Mouse (Mus musculus) MEL (cell line): ENCODE data around the gene Pam16.

Experiments
- CHD2 ChIP-seq: IDR thresholded peaks from 2 replicates; pipeline ENCODE4 v1.6.1; 2011; ENCODE audit warnings: low read length, improper control_type of control experiment
- CTCF ChIP-seq, 3 experiments: IDR thresholded peaks in 2 of 3; conservative IDR thresholded peaks in 1 of 3; 2 replicates each; pipeline ENCODE4 v1.5.1; 2011 to 2012; ENCODE audit warnings: low read length in 3 of 3, low read depth in 2 of 3, mild to moderate bottlenecking in 2 of 3, improper control_type of control experiment in 1 of 3, inconsistent platforms in 1 of 3, mixed read lengths in 1 of 3, moderate library complexity in 1 of 3; ENCODE audit not compliant: control insufficient read depth in 1 of 3, insufficient read depth in 1 of 3, poor library complexity in 1 of 3, severe bottlenecking in 1 of 3
- EP300 ChIP-seq, 2 experiments: IDR thresholded peaks; 2 replicates each; pipeline ENCODE4 v1.6.1; 2011; ENCODE audit warnings: improper control_type of control experiment in 2 of 2, low read length in 2 of 2, low read depth in 1 of 2, mild to moderate bottlenecking in 1 of 2
- JUND ChIP-seq: IDR thresholded peaks from 2 replicates; pipeline ENCODE4 v1.6.1; 2011; ENCODE audit warnings: low read depth, mild to moderate bottlenecking, improper control_type of control experiment, low read length
- MAX ChIP-seq: IDR thresholded peaks from 2 replicates; pipeline ENCODE4 v1.6.1; 2011; ENCODE audit warnings: low read length, improper control_type of control experiment
- MXI1 ChIP-seq: IDR thresholded peaks from 2 replicates; pipeline ENCODE4 v1.6.1; 2011; ENCODE audit warnings: mild to moderate bottlenecking, low read depth, low read length, improper control_type of control experiment
- POLR2A ChIP-seq, 2 experiments: IDR thresholded peaks; 2 replicates each; pipeline ENCODE4 v1.6.1; 2011 to 2012; ENCODE audit warnings: low read length in 2 of 2, mild to moderate bottlenecking in 2 of 2, control low read depth in 1 of 2, improper control_type of control experiment in 1 of 2, low read depth in 1 of 2, moderate library complexity in 1 of 2; ENCODE audit not compliant: control insufficient read depth in 1 of 2, insufficient read depth in 1 of 2, poor library complexity in 1 of 2
- TAL1 ChIP-seq: IDR thresholded peaks from 2 replicates; pipeline ENCODE4 v1.6.1; 2012; ENCODE audit warnings: mild to moderate bottlenecking, inconsistent platforms, low read length, moderate library complexity, mixed read lengths
- USF1 ChIP-seq: IDR thresholded peaks from 2 replicates; pipeline ENCODE4 v1.6.1; 2014; ENCODE audit warnings: low read depth, mild to moderate bottlenecking, inconsistent platforms, low read length, improper control_type of control experiment, moderate library complexity
- ZC3H11A ChIP-seq: IDR thresholded peaks from 2 replicates; pipeline ENCODE4 v1.6.1; 2012; ENCODE audit warnings: low read depth, mild to moderate bottlenecking, inconsistent platforms, low read length, improper control_type of control experiment

DNA sequence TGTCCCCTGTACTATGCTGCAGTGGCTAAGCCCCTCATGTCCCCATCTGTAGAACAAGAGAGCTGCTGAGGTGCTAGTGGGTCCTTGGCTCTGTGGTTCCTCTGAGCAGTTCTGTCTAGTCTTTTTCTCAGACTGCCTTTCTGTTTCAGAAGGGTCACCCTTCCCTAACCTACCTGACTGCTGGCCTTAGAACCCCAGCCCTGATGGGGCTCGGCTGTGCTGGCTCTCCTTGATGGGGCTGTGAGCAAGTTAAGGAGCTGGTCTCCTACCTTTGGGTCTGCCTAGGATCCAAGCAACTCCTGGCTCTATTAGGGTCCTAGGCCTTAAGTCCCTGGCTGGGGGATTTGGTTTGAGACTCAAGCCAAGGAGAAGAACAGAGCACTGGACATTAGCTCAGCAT is 9.5 kb downstream of the Pam16 start:
- TF ChIP-seq POLR2A (IDR thresholded peaks at IDR 0.05; ENCODE audit: control insufficient read depth in 1 of 2, insufficient read depth in 1 of 2, low read depth in 1 of 2, low read length in 2 of 2, poor library complexity in 1 of 2), result no peak; a peak in 1 of 4 replicates
- no peak for TF ChIP-seq USF1
- TF ChIP-seq CTCF (IDR thresholded peaks at IDR 0.05 in 2 of 3, conservative IDR thresholded peaks at IDR 0.05 in 1 of 3; ENCODE audit: control insufficient read depth in 1 of 3, insufficient read depth in 1 of 3, low read depth in 2 of 3, low read length in 3 of 3, poor library complexity in 1 of 3, severe bottlenecking in 1 of 3), result no peak
- no peak for TF ChIP-seq ZC3H11A
- no peak for TF ChIP-seq EP300 (IDR thresholded peaks at IDR 0.05; ENCODE audit: low read depth in 1 of 2, low read length in 2 of 2)
- no peak for TF ChIP-seq MAX
- no peak for TF ChIP-seq CHD2
- TF ChIP-seq MXI1, result no peak
- TF ChIP-seq TAL1, result no peak
- no peak for TF ChIP-seq JUND
